Mouse (Mus musculus) E14TG2a.4 (cell line): ENCODE results near the gene Mllt11.
"Not testable (repeated sequence)": the region's sequence is repeated elsewhere in the genome, so short reads cannot be mapped to it uniquely, and the experiment has no call there.

Source experiments
- H3K27me3 ChIP-seq: 2 replicates; pipeline ENCODE4 v1.6.1; 2014; ENCODE audit warnings: low read length, control low read depth; ENCODE audit not compliant: insufficient read depth
- H3K36me3 ChIP-seq: 2 replicates; pipeline ENCODE4 v1.6.1; 2014; ENCODE audit warnings: low read length, control low read depth; ENCODE audit not compliant: insufficient read depth
- H3K4me1 ChIP-seq: replicated peaks from 2 replicates; pipeline ENCODE4 v1.6.1; 2014; ENCODE audit warnings: low read depth, low read length, control low read depth
- H3K4me3 ChIP-seq: replicated peaks from 2 replicates; pipeline ENCODE4 v1.5.1; 2014; ENCODE audit warnings: mild to moderate bottlenecking, low read length
- H3K9me3 ChIP-seq: 2 replicates; pipeline ENCODE4 v1.6.1; 2014; ENCODE audit warnings: low read length, control low read depth
- CTCF ChIP-seq: conservative IDR thresholded peaks from 2 replicates; pipeline ENCODE4 v1.5.1; 2014; ENCODE audit warnings: low read length
- NANOG ChIP-seq: IDR thresholded peaks from 2 replicates; pipeline ENCODE4 v1.6.1; 2014; ENCODE audit warnings: borderline replicate concordance, low read length, mixed read lengths
- POU5F1 ChIP-seq: IDR thresholded peaks from 2 replicates; pipeline ENCODE4 v1.6.1; 2014; ENCODE audit warnings: low read length, borderline replicate concordance

Gene Mllt11

DNA sequence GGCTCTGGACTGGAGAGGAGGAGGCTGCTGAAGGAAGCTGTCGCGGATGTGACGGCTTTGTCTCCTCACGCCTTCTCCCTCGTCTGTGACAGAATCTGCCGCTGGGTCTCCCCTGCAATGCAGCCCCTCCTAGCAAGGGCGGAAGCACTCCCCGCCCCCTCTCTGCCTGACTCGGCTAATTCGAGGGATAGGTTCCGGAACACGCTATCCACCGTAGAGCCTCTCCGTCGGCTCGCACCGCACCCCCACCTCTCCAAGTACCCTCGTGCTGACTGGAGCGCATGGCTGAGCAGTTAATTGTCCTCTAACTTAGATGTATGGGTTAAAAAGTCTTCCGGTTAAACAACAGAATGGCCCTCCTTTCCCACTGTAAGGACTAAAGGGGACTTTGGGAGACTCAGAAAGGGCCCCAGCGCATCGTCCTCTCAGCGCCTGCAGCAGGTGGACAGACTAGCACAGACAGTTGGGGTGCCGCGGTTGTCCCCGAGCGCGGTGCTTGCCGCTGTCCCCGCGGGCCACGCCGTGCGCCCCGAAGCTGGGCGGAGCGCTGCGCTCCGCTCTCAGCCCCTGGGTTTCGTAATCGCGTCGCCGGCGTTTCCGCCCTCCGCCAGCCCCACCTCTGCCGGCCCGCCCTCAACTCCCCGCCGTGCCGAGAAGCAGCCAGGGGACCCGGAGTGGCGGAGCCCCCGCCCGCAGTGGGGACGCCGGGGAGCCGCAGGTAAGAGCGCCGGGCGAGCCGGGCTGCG is 3.6 kb downstream of the Mllt11 start, which contains the start of gene Cdc42se1:
Gene Cdc42se1 (plus strand): TSS at position 585 of the 746 bp plus-strand sequence.
- Histone ChIP-seq H3K4me1 (peaks cover 81% of the 10 kb centered on the region), H3K27me3 (no peaks in the 10 kb centered on the region), H3K36me3 (peaks cover 48% of the 10 kb centered on the region), H3K9me3 (no peaks in the 10 kb centered on the region), H3K4me3 (peak within 1 kb of the TSS; percentile 92)
- no peak for TF ChIP-seq POU5F1
- TF ChIP-seq NANOG = no peak
- TF ChIP-seq CTCF = no peak

DNA sequence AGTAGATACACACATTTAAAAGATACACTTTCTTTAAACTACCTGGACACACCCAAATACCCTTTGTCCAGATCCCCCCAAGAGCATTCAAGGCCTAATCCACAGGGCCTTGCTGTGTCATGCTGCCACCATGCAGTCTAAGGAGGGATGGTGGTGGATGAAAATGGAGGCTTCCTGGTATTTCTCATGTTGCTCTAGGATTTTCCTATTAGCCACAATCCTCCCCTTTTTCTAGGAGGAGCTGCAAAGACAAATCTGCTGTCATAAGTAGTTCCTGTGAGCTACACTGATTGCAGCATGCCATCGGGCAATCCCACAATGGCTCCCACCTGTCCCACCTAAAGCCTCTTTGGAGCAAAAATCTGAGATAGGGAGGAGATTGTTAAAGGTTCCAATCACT is 4.8 kb downstream of the Mllt11 start:
- Histone ChIP-seq H3K27me3 (no peaks in the 10 kb centered on the region), H3K4me1 (peaks cover 81% of the 10 kb centered on the region), H3K9me3 (no peaks in the 10 kb centered on the region), H3K36me3 (peaks cover 48% of the 10 kb centered on the region), H3K4me3 (peak overlapping the region; percentile 92)
- TF ChIP-seq POU5F1 = no peak
- no peak for TF ChIP-seq NANOG
- TF ChIP-seq CTCF = no peak

DNA sequence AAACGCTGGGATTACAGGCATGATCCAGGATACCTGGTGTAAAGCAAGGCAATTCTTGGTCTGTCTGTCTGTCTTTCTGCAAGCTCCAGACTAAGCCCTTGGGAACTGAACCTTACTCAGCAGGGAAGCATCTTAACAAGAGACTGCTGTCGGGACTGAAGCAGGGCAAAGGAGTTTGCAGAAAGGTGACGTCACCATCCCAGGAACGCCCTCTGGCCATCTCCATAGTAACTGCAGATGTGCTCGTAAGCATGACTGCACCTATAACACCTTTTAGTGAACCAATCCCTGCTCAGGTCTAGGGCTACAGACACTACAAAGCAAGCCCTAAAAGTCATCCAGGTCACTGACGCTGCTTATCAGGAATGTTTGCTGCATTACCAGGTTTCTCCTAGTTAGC is 7.7 kb downstream of the Mllt11 start:
- Histone ChIP-seq H3K36me3 (peaks cover 60% of the 10 kb centered on the region), H3K9me3 (no peaks in the 10 kb centered on the region), H3K27me3 (no peaks in the 10 kb centered on the region), H3K4me1 (peaks cover 79% of the 10 kb centered on the region), H3K4me3 (no peak overlapping the region)
- TF ChIP-seq NANOG = no peak
- no peak for TF ChIP-seq CTCF
- TF ChIP-seq POU5F1 = no peak

GRCm38 (mm10) chr3:95223041-95223440 is 8.9 kb downstream of the Mllt11 start:
- Histone ChIP-seq H3K27me3 (no peaks in the 10 kb centered on the region), H3K4me1 (peaks cover 87% of the 10 kb centered on the region), H3K4me3 (no peak overlapping the region), H3K36me3 (peaks cover 64% of the 10 kb centered on the region), H3K9me3 (no peaks in the 10 kb centered on the region)
- TF ChIP-seq NANOG (no peak), POU5F1 (no peak), CTCF (no peak)

DNA sequence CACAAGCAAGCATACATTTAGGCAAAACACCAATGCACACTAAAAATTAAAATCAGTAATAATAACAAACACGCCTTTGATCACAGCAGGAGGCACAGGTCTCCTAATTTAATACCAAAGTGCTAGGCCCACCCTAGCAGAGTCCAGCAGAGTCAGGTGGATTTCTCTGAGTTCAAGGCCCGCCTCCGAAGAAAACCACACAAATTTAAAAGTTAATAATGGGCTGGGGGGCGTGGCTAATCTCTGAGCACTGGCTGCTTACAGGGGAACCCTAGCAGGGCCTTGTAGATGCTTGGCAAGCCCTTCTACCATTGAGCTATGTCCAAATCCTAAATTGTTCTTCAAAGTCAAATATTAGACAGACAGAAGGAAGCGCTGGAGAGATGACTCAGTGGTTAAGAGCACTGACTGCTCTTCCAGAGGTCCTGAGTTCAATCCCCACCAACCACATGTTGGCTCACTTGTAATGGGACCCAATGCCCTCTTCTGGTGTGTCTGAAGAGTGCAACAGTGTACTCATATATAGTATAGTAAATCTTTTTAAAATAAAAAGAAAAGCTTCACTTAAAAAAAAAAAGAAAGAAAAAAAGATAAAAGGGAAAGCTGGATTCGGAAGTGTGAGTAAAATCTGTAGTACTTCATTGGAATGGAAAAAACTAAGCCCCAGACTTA is 13.4 kb downstream of the Mllt11 start:
- TF ChIP-seq NANOG (no peak), CTCF (0 out of 2 replicates have a peak, but pooled peaks have one; percentile 14)
- H3K36me3 ChIP-seq = peaks cover 71% of the 10 kb centered on the region
- H3K4me3 ChIP-seq = peak overlapping the region; percentile 94
- H3K9me3 ChIP-seq = no peaks in the 10 kb centered on the region
- peaks cover 60% of the 10 kb centered on the region for H3K4me1 ChIP-seq
- H3K27me3 ChIP-seq = no peaks in the 10 kb centered on the region

DNA sequence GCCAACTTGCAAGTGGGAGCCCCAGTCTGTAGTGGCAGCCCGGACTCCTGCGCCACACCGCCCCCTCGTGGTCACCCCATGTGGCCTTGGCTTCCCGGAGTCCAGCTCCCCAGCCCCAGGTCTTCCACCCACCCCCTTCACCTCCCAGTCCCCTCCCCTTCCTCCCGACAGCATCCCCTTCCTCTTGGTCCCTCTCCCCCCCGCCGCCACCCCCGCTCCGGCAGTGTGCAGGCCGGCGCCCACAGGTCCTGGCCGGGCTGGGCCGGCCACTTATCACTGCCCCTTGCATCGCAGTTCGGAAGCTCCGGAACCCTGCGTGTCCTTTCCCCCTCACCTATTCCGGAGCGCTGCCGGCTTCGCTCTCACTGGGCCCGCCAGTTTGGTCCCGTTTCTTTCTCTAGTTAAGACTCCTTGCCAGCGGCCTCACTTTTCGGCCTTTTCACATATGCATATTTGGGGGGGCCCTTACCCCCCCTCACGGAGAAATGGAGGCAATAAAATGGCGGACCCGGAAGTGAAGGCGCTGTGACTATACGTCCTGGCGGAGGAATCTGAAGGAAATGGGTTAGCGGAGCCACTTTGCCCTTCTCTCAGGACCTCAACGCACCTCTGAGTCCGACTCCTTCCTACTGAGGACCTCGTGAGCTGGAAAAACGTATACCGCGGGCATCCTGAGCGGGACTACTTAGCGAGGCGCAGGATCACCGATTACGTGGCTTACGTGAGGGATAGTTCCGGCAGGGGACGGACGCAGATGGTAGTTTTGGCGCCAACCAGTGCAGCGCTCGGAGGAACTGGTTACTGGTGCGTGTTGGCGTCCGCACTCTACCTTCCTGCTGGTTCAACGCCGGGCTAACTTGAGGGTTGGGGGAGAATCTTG is 14.5 kb downstream of the Mllt11 start, which contains the start of gene Gabpb2:
Gene Gabpb2 (minus strand): TSS at position 662 of the 880 bp plus-strand sequence.
- TF ChIP-seq CTCF (peak; percentile 55), NANOG (no peak), POU5F1 (peak; percentile 86)
- Histone ChIP-seq H3K4me3 (peak within 1 kb of the TSS; percentile 94), H3K27me3 (no peaks in the 10 kb centered on the region), H3K4me1 (peaks cover 49% of the 10 kb centered on the region), H3K9me3 (no peaks in the 10 kb centered on the region), H3K36me3 (peaks cover 66% of the 10 kb centered on the region)

DNA sequence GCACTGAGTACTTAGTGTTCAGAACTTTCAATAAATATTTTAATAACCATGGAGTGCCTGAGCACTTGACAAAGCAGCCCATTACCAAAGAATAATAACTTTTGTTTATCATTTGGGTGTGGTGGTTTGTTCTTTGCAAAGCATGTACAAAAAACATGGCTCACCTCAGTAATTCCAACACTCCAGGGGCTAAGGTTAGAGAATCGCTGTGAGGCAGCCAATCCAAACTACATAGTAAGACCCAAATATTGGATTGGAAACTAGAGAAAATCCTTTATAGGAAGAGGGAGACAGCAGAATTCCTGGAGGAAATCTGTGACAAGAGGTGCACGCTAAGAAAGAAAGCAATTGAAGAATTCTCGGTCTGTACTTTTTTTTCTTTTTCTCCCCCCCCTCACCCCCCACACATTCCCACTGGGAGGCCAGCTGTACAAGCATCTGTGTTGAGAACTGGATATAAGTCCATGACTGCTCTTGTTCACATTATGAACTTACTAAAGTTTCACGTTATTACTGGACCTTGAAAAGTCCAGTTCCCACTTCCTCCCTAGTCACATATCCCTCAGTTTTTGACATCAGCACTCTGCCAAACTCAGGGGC is 15.2 kb downstream of the Mllt11 start:
- Histone ChIP-seq H3K4me3 (peak overlapping the region; percentile 94), H3K9me3 (no peaks in the 10 kb centered on the region), H3K27me3 (no peaks in the 10 kb centered on the region), H3K36me3 (peaks cover 67% of the 10 kb centered on the region), H3K4me1 (peaks cover 44% of the 10 kb centered on the region)
- no peak for TF ChIP-seq POU5F1

DNA sequence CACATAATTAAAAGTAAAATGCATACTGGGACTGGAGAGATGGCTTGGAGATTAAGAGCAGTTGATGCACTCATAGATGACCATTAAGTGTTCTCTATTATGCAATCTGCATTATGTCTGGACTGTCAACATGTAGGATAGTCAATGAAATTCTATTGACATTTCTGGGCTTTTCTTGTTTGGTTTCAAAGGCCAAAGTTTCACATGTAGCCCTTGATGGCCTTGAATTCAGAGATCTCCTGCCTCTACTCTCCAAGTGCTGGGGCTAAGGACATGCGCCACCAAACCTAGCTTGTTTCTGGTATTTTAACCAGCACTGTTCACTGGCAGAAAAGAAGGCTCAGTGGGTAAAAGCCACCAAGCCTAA is 18.4 kb downstream of the Mllt11 start:
- Histone ChIP-seq H3K4me3 (no peak overlapping the region), H3K9me3 (no peaks in the 10 kb centered on the region), H3K36me3 (peaks cover 71% of the 10 kb centered on the region), H3K27me3 (no peaks in the 10 kb centered on the region), H3K4me1 (peaks cover 15% of the 10 kb centered on the region)
- no peak for TF ChIP-seq POU5F1
- no peak for TF ChIP-seq CTCF
- no peak for TF ChIP-seq NANOG

- not testable (repeated sequence) for H3K4me3 ChIP-seq, H3K27me3 ChIP-seq, H3K9me3 ChIP-seq
- Histone ChIP-seq H3K36me3 (peaks cover 77% of the 10 kb centered on the region), H3K4me1 (peaks cover 13% of the 10 kb centered on the region)
Measured at GRCm38 (mm10) chr3:95212889-95213608, 18.9 kb downstream of the Mllt11 start.
